Mouse (Mus musculus): ENCODE measurements around the gene Olfr692. TPM values are rescaled to one million over a fixed set of nuclear protein-coding genes. Genes with fewer than 3 reads are reported as not detected.
A peak's percentile ranks its signal among the peaks of the same experiment; 100 is the strongest.

The Olfr692 gene
- total RNA-seq, 2 experiments from 2014 or later = not detected

- peak; percentile 77 for ATAC-seq (replicated peaks; ENCODE audit: poor library complexity, severe bottlenecking)
Observed at GRCm38 (mm10) chr7:105399935-105400624, 32.0 kb downstream of the Olfr692 start, which contains the start of gene Fam160a2. Gene Fam160a2, minus strand, starts transcription at chr7:105400054.

- no peak for ATAC-seq (replicated peaks; ENCODE audit: poor library complexity, severe bottlenecking)
Observed at GRCm38 (mm10) chr7:105404268-105404667, 36.2 kb downstream of the Olfr692 start, which contains the start of gene Cnga4. Gene Cnga4, plus strand, starts transcription at chr7:105404568.

DNA sequence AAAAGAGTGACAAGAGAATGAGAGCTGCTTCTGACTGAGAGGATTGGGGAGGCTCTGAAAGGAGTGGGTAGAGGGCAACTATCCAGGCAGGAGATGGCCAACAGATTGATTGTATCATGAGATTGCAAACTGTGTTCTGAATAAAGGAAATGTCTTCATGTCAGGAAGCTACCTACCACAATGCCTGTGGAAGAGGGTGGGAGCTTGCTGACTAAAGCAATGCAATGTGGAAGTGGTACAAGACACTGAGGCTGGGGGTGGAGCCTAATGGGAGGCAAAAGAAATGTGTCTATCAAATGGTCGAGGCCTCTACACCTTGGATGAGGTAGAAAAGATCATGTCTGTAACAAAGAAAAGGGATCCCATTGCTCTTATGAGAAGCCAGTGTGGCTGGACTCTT is 38.3 kb downstream of the Olfr692 start:
- peak; percentile 84 for ATAC-seq (replicated peaks; ENCODE audit: poor library complexity, severe bottlenecking)

- peak; percentile 90; the same call in 1 of the 2 replicates for ATAC-seq (replicated peaks; ENCODE audit: poor library complexity, severe bottlenecking)
Observed at GRCm38 (mm10) chr7:105411874-105412632, 44.0 kb downstream of the Olfr692 start.

DNA sequence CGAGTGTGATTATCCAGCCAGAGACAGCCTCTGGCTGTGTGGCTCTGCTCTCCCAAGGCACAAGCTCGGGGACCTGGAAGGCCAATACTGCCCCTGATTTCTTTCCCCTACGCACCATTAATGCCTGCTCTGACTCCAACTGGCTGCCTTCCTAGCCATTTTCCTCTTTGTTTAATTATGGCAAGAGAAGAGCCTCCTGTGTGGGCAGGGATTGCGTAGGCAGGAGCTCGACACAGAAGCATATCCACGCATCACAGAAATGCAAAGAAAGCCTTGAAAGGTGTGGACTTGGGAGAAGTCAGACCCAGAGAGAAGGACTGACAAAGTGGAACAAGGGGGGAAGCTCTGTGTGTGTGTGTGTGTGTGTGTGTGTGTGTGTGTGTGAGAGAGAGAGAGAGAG is 46.4 kb downstream of the Olfr692 start:
- no peak for ATAC-seq (replicated peaks; ENCODE audit: poor library complexity, severe bottlenecking)

- ATAC-seq (replicated peaks; ENCODE audit: poor library complexity, severe bottlenecking) = no peak
Observed at GRCm38 (mm10) chr7:105416529-105416928, 48.5 kb downstream of the Olfr692 start.

- no peak for ATAC-seq (replicated peaks; ENCODE audit: poor library complexity, severe bottlenecking)
Observed at GRCm38 (mm10) chr7:105418106-105418505, 50.1 kb downstream of the Olfr692 start.

Other genes starting within 250 kb of the Olfr692 start
- gene Olfr683, start 221.2 kb upstream of the Olfr692 start, total RNA-seq (2014; fragmentation: Nextera tagmentation) = not detected in 2 replicates
- gene Olfr683, start 221.2 kb upstream of the Olfr692 start, total RNA-seq (2017) = not detected in 2 replicates
- not detected in 2 replicates for gene Olfr684, start 204.6 kb upstream of the Olfr692 start, total RNA-seq (2014; fragmentation: Nextera tagmentation)
- gene Olfr684, start 204.6 kb upstream of the Olfr692 start, total RNA-seq (2017) = not detected in 2 replicates
- gene Olfr685, start 182.2 kb upstream of the Olfr692 start, total RNA-seq (2014; fragmentation: Nextera tagmentation) = not detected in 2 replicates
- gene Olfr685, start 182.2 kb upstream of the Olfr692 start, total RNA-seq (2017) = not detected in 2 replicates
- gene Olfr686, start 160.7 kb upstream of the Olfr692 start, total RNA-seq (2014; fragmentation: Nextera tagmentation) = not detected in 2 replicates
- gene Olfr686, start 160.7 kb upstream of the Olfr692 start, total RNA-seq (2017) = not detected in 2 replicates
- not detected in 2 replicates for gene Olfr688, start 80.1 kb upstream of the Olfr692 start, total RNA-seq (2014; fragmentation: Nextera tagmentation)
- gene Olfr688, start 80.1 kb upstream of the Olfr692 start, total RNA-seq (2017) = not detected in 2 replicates
- not detected in 2 replicates for gene Olfr689, start 57.1 kb upstream of the Olfr692 start, total RNA-seq (2014; fragmentation: Nextera tagmentation)
- gene Olfr689, start 57.1 kb upstream of the Olfr692 start, total RNA-seq (2017) = not detected in 2 replicates
- not detected in 2 replicates for gene Olfr690, start 34.1 kb upstream of the Olfr692 start, total RNA-seq (2014; fragmentation: Nextera tagmentation)
- not detected in 2 replicates for gene Olfr690, start 34.1 kb upstream of the Olfr692 start, total RNA-seq (2017)
- gene Olfr691, start 26.0 kb upstream of the Olfr692 start, total RNA-seq (2014; fragmentation: Nextera tagmentation) = not detected in 2 replicates
- not detected in 2 replicates for gene Olfr691, start 26.0 kb upstream of the Olfr692 start, total RNA-seq (2017)
- gene Gm5901, start 6.8 kb downstream of the Olfr692 start, total RNA-seq (2014; fragmentation: Nextera tagmentation) = not detected in 2 replicates
- gene Gm5901, start 6.8 kb downstream of the Olfr692 start, total RNA-seq (2017) = not detected in 2 replicates
- gene Fam160a2, start 31.8 kb downstream of the Olfr692 start, total RNA-seq (2014; fragmentation: Nextera tagmentation) = 42.9 and 44.3 TPM in 2 replicates
- gene Fam160a2, start 31.8 kb downstream of the Olfr692 start, total RNA-seq (2017) = 9.0 and 23.2 TPM in 2 replicates
- gene Cnga4, start 36.3 kb downstream of the Olfr692 start, total RNA-seq (2014; fragmentation: Nextera tagmentation) = not detected in 2 replicates
- gene Cnga4, start 36.3 kb downstream of the Olfr692 start, total RNA-seq (2017) = not detected in 2 replicates
- gene Cckbr, start 57.5 kb downstream of the Olfr692 start, total RNA-seq (2014; fragmentation: Nextera tagmentation) = not detected in 2 replicates
- gene Cckbr, start 57.5 kb downstream of the Olfr692 start, total RNA-seq (2017) = not detected in 2 replicates
- not detected in 2 replicates for gene Cavin3, start 114.1 kb downstream of the Olfr692 start, total RNA-seq (2014; fragmentation: Nextera tagmentation)
- 0.05 and 1.1 TPM in 2 replicates for gene Cavin3, start 114.1 kb downstream of the Olfr692 start, total RNA-seq (2017)
- gene Smpd1, start 186.1 kb downstream of the Olfr692 start, total RNA-seq (2014; fragmentation: Nextera tagmentation) = 11.5 and 13.8 TPM in 2 replicates
- 11.3 and 22.4 TPM in 2 replicates for gene Smpd1, start 186.1 kb downstream of the Olfr692 start, total RNA-seq (2017)
- gene Apbb1, start 213.4 kb downstream of the Olfr692 start, total RNA-seq (2014; fragmentation: Nextera tagmentation) = 0.81 TPM in 1 of 2 replicates, not detected in the other
- 0.05 TPM in 1 of 2 replicates, not detected in the other for gene Apbb1, start 213.4 kb downstream of the Olfr692 start, total RNA-seq (2017)
- not detected in 2 replicates for gene Hpx, start 231.9 kb downstream of the Olfr692 start, total RNA-seq (2014; fragmentation: Nextera tagmentation)
- not detected in 2 replicates for gene Hpx, start 231.9 kb downstream of the Olfr692 start, total RNA-seq (2017)